24 mouse cellular contexts compared by ENCODE assay signal in genomic region chr6:129917476-129917946, GRCm38 (mm10). TPM values are rescaled to one million over a fixed set of nuclear protein-coding genes. Genes with fewer than 3 reads are reported as not detected.
DNase-seq lines count a peak whose midpoint lies in the region; ATAC-seq and TF ChIP-seq lines count a peak whose summit lies in the region.
"Not testable (repeated sequence)": the region's sequence is repeated elsewhere in the genome, so short reads cannot be mapped to it uniquely, and the experiment has no call there.
"Had no signal": no experiment of that assay in that cellular context is flagged by ENCODE, and none has a peak within 500 bp of the region (broad histone marks: within the 10 kb centered on the region; RNA-seq: fewer than 3 reads in every experiment).

TSS of gene Klra5 (minus strand) at chr6:129917650.

- not testable (repeated sequence) for TF ChIP-seq RAD21 in MEL (IDR thresholded peaks at IDR 0.05; ENCODE audit: low read depth, low read length)

- peaks cover 0 to 10% of the 10 kb centered on the region in 2 experiments; a peak in 2 of 4 replicates for H3K36me3 ChIP-seq in MEL (ENCODE audit: control insufficient read depth in 1 of 2, insufficient read depth in 2 of 2, low read length in 2 of 2)

- not testable (repeated sequence) for TF ChIP-seq CTCF in MEL (IDR thresholded peaks at IDR 0.05 in 2 of 3, conservative IDR thresholded peaks at IDR 0.05 in 1 of 3; ENCODE audit: control insufficient read depth in 1 of 3, insufficient read depth in 1 of 3, low read depth in 2 of 3, low read length in 3 of 3, poor library complexity in 1 of 3, severe bottlenecking in 1 of 3)

- TF ChIP-seq POLR2A in MEL (IDR thresholded peaks at IDR 0.05; ENCODE audit: control insufficient read depth in 1 of 2, insufficient read depth in 1 of 2, low read depth in 1 of 2, low read length in 2 of 2, poor library complexity in 1 of 2), result not testable (repeated sequence)

- not testable (repeated sequence) for H3K79me2 ChIP-seq in MEL (ENCODE audit: control insufficient read depth, insufficient read depth, low read length, poor library complexity)

- not testable (repeated sequence) for H3K4me3 ChIP-seq in MEL (ENCODE audit: control insufficient read depth in 1 of 2, insufficient read depth in 1 of 2, low read depth in 2 of 2, low read length in 2 of 2)

- not testable (repeated sequence) for H3K9ac ChIP-seq in MEL (ENCODE audit: control insufficient read depth, low read depth, low read length, poor library complexity, severe bottlenecking)

- peak; percentile 90 for ATAC-seq in common myeloid progenitor, adult 5-6 weeks (replicated peaks; ENCODE audit: low read depth, poor library complexity, severe bottlenecking)
- peak; percentile 76 to 89 for ATAC-seq in hematopoietic stem cell, adult 5-6 weeks (replicated peaks in 1 of 2; ENCODE audit: insufficient read depth in 1 of 2, low FRiP score in 2 of 2, low TSS enrichment in 1 of 2, low read depth in 1 of 2, poor library complexity in 2 of 2, severe bottlenecking in 2 of 2)
- ATAC-seq in megakaryocyte progenitor cell, adult 5-6 weeks (replicated peaks; ENCODE audit: poor library complexity), result peak; percentile 91

- H3K27me3 ChIP-seq in MEL (ENCODE audit: control insufficient read depth in 1 of 2, insufficient read depth in 2 of 2, low read length in 2 of 2), result not testable (repeated sequence)

- TF ChIP-seq EP300 in MEL (IDR thresholded peaks at IDR 0.05; ENCODE audit: low read depth in 1 of 2, low read length in 2 of 2), result peak; percentile 76 to 81

- DNase-seq in MEL (ENCODE audit: low read depth, low spot score), result peak; percentile 67
- peak; percentile 7 for DNase-seq in naive thymus-derived CD4-positive, alpha-beta T cell, adult 2 months (ENCODE audit: low read depth)
- peak; percentile 3 for DNase-seq in thymus, postnatal 0 days (ENCODE audit: low spot score)

- H3K27ac ChIP-seq in MEL (ENCODE audit: control insufficient read depth, low read depth, low read length), result peak within 1 kb of the TSS; percentile 52

- H3K4me1 ChIP-seq in MEL (ENCODE audit: control insufficient read depth in 1 of 2, insufficient read depth in 2 of 2, low read length in 2 of 2), result not testable (repeated sequence)

- H3K9me3 ChIP-seq in MEL (replicated peaks; ENCODE audit: insufficient read depth, low read length), result not testable (repeated sequence)

TF ChIP-seq in MEL, 35 proteins besides CTCF, POLR2A, EP300 and RAD21:
- TF ChIP-seq GATA1 (IDR thresholded peaks at IDR 0.05; ENCODE audit: low read depth, low read length), result peak; percentile 75
- TF ChIP-seq TCF12 (IDR thresholded peaks at IDR 0.05; ENCODE audit: low read depth, low read length), result peak; percentile 68
- TF ChIP-seq RCOR1 (IDR thresholded peaks at IDR 0.05; ENCODE audit: low read depth, low read length), result peak; percentile 74
- peak; percentile 65; the same call in 1 of the 2 replicates for TF ChIP-seq MEF2A (IDR thresholded peaks at IDR 0.05; ENCODE audit: extremely low read depth, insufficient replicate concordance, low read depth, low read length, poor library complexity, severe bottlenecking)
- TF ChIP-seq TAL1 (IDR thresholded peaks at IDR 0.05; ENCODE audit: low read length), result peak; percentile 64
- TF ChIP-seq MXI1 (IDR thresholded peaks at IDR 0.05; ENCODE audit: low read depth, low read length), result peak; percentile 55; the same call in 1 of the 2 replicates
- peak; percentile 72; the same call in 1 of the 2 replicates for TF ChIP-seq ETS1 (IDR thresholded peaks at IDR 0.05; ENCODE audit: low read depth, low read length)

RNA-seq across cellular contexts. Expression of gene Klra5, which starts in this region (rescaled TPM):
- total RNA-seq in MEL (2012; rRNA removed), result not detected in 2 replicates
- not detected for polyA plus RNA-seq in MEL (2012; ENCODE audit: insufficient read depth in 1 of 2, insufficient read length in 2 of 2, low read depth in 1 of 2, low replicate concordance in 2 of 2, missing spikeins in 1 of 2)
- not detected in 2 replicates for total RNA-seq in common myeloid progenitor, adult 5-6 weeks (2017)
- total RNA-seq in hematopoietic stem cell, adult 5-6 weeks (2017), result 2.1 TPM in 1 of 2 replicates, not detected in the other
- not detected in 2 replicates for total RNA-seq in megakaryocyte progenitor cell, adult 5-6 weeks (2015)
- total RNA-seq in megakaryocyte progenitor cell, adult 5-6 weeks (2017), result not detected in 2 replicates
- 5.9 and 9.4 TPM in 2 replicates for polyA plus RNA-seq in thymus, postnatal 0 days (2015; fragmentation: Nextera tagmentation; extraction: Ambion mirVana)
- total RNA-seq: adrenal gland, adult 18-20 months; adrenal gland, adult 8-10 months; adrenal gland, postnatal 14 days; adrenal gland, postnatal 36 days; CH12.LX; G1E had no signal
- polyA plus RNA-seq: activated CD4-positive, CD25-positive, alpha-beta regulatory T cell, adult 4 months; CD4-positive, CD25-positive, alpha-beta regulatory T cell, adult 4 months; cerebellum, adult 2 months; embryonic facial prominence, embryonic 11.5 days; embryonic facial prominence, embryonic 13.5 days; embryonic facial prominence, embryonic 15.5 days; erythroblast, embryonic 14.5 days; forebrain, embryonic 10.5 days; forebrain, embryonic 12.5 days; forebrain, embryonic 14.5 days; forebrain, embryonic 16.5 days; G1E; Patski had no signal

Comparison
In these comparisons a context has a peak if more than half of its experiments do, and no peak if none do; other contexts are left out.
1. Peak in DNase-seq and H3K27ac ChIP-seq in MEL; RNA of the gene not detected or under 1 TPM.
2. Peak in ATAC-seq in common myeloid progenitor, adult 5-6 weeks; RNA of the gene not detected or under 1 TPM.
3. Peak in ATAC-seq in megakaryocyte progenitor cell, adult 5-6 weeks; RNA of the gene not detected or under 1 TPM.
4. DNase-seq: peak in every context shown above with its lines; median percentile 67 in MEL; 7 in naive thymus-derived CD4-positive, alpha-beta T cell, adult 2 months; 3 in thymus, postnatal 0 days.